Mouse (Mus musculus) spleen, embryonic (tissue): ENCODE measurements around the gene Uxt.

Experiments used
- CTCF ChIA-PET: fragments of 350-600 bp; sonication (Branson Sonifier 250); formaldehyde crosslinking; loops from one replicate; lab custom pipeline; 2022; lab: Charles Lee

Uxt gene

DNA sequence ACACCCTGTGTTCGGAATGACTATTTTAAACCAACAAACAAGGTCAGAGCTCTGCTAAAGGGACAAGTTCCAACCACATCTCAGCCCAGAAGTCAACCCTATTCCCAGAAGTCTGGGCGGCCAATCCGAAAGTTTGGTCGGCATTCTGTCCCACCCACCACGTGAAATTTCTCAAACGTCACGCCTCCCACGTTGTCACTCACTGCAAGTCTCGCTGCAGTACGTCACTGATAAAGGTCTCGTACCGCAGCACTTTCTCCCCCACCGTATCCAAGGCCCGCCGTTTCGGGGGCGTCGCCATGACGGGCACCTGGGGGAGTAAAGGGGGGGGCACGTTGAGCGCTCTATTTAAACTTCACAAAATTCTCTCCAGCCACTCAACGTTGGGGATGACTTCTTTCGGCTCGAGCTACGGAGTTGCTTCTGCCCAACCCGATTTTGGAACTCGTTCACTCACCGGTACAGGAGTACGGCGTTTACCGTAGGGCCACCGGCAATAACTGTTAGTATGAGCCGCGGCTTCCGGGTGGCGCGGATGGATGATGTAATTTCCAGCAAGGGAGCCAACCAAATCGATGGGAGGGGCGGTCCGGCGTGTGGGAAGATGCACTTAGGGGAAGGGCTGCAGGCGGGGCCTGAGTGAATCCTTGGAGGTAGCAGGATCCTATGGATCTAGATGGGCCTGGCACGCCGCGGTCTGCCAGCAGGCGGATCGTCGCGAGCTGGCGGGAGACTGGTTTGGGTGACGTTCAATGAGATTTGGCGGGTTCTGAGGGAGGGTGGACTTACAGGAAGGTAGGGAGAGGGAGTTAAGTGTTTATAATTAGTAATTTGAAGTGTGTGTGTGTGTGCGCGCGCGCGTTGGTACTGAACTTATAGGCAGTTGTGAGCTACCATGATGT lies at the start of gene Uxt:
Gene Uxt (minus strand): TSS at position 541 of the 902 bp plus-strand sequence.
- CTCF ChIA-PET = no interaction called here

DNA sequence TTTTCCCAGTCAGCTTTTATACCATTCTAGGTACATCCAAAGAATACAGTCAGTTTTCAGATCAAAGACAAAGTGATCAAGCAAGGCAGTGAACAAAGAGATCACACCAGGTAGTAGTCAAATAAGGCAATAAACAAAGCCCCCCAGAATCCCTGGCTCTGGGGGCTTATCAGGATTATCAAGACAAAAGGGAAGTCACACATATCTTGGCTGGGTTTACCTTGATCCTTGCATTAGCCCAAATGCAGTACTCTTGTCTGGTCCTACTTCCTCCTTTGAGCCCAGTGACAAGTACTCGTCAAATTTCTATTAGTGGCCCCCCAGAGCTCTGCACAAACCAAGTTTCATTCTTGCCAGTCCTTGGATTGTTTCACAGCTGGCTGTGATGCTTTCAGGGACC lies 19.1 kb upstream of the Uxt start:
- CTCF ChIA-PET = no interaction called here

DNA sequence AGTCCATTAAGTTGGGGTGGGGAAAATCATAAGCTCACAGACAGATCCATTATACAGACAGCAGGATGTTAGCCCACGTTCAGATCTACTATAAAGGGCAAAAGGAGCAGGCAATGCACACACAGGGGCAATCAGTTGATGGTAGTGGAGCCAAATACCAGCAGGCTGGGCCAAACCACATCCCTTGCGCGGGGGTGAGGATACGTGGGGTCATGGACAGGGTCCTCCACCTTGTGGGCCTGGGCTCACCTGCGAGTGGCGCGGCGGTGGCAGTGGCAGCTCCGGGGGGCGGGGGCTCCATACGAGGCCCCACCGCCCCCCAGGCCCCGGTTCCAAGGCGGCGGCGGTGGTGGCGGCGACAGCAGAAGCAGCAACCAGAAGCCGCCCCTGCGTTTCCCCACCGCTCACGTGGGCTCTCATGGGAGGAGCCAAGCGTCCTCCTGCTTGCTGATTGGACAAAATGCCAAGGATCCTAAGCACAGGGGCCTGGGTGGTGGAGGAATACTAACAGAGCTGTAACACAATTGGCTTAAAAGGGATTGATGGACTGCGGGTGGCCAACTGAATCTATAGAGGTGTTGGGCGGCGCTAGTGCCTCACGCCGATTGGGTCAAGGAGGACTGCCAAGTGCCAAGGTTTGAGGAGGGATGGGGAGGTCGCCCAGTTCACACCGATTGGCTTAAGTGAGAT lies 11.5 kb downstream of the Uxt start, which contains the start of gene Elk1:
Gene Elk1 (minus strand): TSS at position 418 of the 690 bp plus-strand sequence.
- CTCF ChIA-PET = interaction anchor here (0.5 kb wide), 1 partner anchor 122 kb away, joined by 3 read pairs; no protein-coding TSS in a partner anchor

DNA sequence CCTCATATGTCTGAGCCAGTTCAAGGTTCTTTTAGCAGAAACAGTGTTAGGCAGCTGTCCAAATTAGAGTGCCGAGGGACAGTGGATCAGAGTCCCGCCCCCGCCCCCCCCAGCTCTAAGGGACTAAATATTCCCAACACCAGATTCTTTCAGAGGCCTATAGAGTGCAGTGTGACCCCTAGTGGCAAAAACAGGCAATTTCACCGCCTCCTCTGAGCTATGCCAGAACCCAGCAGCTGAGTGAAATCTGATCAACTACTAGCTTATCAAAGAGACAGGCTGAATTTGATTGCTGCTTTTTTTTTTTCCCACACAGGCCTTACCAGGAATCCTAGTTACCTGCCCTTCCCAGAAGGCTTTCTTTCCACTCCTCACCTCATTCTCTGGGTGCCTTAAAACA lies 15.8 kb downstream of the Uxt start:
- CTCF ChIA-PET = no interaction called here

DNA sequence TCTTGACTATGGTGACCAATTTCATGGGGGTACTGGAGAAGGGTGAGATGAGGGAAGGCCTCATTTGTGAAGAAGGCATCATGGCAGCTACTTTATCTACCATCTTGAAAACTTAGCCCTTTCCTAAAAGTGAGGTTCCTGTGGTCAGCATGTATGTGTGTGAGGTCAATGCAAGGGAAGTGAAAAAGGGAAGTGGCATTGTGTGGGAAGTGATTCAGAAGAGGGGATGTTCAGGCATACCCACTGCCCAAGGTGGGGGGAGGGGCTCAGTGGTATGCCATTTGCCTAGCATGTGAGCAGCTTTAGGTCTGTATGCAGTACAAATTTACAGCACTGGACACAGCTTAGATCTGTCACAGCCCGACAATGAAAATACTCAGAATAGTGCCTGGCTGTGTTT lies 29.9 kb downstream of the Uxt start:
- CTCF ChIA-PET = no interaction called here

DNA sequence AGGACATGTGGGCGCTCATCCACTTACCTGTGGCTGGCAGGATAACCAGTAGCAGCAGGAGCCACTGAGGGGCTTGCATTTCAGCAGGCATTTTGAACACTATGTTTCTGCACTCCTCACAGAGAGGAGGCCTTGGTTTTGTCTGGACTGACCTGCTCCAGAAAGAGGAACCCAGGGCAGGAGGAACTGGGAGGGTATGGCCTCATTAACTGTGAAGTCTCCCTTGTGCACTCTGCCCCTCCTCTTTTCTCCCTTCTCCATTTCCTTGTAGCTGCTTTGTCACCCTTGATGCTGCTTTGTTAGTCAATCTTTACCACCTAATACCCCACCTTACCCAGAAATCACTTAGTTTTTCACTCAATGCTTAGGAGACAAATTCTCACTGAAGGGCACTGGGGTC lies 30.5 kb downstream of the Uxt start, which contains the start of gene Cfp:
Gene Cfp (minus strand): TSS at position 192 of the 400 bp plus-strand sequence.
- CTCF ChIA-PET = no interaction called here

DNA sequence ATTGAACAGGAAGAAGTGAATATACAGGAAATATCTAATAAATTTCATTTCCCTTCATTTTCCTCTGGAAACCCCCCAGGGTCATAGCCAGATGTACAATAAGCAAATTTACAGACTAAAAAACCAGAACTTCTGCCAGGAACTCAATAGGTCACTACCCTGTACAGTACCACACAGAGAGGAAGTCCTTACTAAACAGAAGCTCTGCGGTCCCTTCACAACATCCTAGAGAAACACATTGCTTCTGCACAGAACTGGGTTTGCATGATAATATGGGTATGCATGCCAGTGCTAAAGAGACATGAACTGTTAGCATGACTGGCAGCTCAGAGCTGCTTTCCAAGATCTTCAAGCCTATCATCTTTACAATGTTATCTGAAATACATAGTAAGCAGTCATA lies 32.0 kb downstream of the Uxt start:
- CTCF ChIA-PET = no interaction called here

DNA sequence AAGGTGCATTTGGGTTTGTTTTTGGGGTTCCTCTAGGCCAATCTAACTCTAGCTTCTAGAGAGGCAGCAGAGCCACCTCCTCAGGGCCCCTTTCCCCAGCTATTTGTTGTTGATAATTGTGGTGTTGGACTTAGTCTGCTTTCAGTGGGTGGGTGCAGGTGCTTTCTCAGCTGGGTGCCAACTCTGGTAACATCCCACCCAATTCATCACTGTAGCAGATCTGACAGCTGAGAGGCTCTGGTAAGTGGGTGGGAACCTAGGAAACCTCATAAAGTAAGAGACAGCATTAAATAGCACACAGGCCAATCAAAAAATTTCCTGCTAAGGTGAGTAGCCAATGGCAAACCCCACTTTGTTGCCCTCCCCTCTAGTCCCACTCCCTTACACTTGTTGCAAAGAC lies 36.8 kb downstream of the Uxt start:
- CTCF ChIA-PET = no interaction called here

DNA sequence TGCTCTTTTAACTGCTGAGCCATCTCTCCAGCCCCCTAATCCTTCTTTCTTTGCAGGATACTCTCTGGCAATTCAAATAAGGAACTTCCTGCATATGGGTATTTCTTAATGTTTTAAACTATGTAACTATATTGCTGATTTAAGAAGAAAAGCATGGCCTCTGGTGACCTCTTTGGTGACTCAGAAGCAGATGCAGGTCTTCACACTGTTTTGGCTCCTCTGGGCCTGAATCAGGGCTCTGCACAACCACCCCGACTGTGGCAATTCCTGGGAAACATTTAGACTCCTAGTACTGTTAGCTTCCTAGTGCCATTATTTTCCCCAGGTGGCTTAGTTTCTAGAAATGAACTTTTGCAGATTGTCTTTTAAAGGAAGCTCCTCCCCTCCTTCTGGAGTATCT lies 38.3 kb downstream of the Uxt start:
- CTCF ChIA-PET = no interaction called here

DNA sequence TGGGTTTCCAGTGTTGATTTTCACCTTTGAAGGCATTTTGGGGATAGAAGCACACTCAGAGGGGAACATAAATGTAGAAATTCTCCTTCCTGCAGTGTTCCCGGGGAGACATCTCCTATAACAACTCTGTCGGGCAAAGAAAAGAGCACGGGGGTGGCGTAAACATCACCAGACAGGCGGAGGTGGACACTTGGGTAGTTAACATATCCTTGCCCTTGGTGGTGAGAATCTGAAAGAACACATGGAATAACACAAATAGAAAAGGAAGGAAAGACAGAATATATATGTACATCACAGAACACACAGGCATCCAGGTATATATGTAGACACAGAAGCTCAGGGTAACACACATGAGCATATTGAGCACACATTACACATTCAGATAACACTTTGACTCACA lies 40.5 kb downstream of the Uxt start:
- CTCF ChIA-PET = no interaction called here

DNA sequence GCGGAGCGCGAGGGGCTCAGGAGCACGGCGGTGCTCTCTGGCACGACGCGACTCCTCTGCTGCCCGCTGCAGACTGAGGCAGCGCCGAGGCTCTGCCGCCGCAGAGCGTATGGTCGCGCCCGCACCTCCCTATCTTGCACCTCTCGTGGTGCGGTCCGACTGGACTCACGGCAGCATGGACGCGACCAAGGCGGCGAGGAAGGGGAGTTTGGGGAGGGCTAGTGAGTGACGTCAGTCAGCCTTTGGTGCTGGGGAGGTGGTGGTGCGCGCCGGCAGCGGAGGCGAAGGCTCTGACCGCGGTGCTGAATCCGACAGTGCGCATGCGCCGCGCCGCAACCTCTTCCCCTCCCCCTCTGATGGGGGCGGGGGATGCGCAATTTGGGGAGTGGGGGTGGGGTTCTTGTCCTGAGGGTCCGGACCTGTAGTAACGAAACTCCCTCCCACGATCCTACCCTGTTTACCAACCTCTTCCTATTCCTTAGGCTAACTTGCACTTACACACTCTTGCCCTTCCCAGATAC lies 40.9 kb downstream of the Uxt start, which contains the start of gene Syn1:
Gene Syn1 (minus strand): TSS at position 161 of the 521 bp plus-strand sequence.
- CTCF ChIA-PET = no interaction called here

DNA sequence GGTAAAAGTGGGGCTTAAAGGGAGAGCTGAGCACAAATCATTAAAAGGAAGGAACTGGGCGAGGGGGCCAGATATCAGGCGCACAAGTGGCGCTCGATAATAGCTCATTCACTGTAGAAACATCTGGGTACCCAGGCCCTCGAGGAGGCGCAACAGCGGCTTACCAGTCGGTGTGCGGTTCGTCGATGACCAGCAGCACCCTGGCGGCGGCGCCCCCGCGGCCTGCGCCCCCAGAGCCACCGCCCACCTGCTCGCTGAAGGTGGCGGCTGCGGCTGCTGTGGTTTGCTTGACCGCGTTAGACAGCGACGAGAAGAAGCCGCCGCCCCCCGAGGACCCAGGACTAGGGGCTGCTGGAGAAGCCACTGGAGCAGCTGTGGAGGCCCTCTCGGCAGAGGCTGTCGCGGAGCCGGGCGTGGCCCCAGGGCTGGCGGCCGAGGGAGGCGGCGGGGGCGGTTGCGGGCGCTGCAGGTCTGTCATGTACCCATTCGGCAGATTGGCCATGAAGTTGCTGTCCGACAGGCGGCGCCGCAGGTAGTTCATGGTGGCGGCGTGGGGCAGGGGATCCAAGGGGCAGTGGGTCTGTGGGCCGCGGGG lies 41.5 kb downstream of the Uxt start:
- CTCF ChIA-PET = no interaction called here

DNA sequence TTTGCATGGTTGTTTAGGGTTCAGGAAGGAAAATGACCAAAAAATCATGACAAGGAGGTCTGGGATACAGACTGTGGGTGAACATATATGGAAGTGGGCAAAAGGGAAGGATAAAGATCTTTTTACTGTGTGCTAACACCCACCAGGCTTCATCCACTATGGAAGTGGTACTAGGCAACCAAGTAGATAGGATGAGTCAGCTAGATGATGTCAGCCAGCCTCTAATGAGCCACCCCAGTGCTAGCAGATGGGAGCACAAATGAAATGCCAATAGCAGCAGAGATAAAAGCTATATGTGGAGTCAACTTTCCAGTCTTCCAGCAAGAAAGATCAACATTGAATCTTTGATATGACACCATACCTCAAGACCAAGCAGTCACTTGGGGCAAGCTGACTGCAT lies 46.7 kb downstream of the Uxt start:
- CTCF ChIA-PET = no interaction called here

DNA sequence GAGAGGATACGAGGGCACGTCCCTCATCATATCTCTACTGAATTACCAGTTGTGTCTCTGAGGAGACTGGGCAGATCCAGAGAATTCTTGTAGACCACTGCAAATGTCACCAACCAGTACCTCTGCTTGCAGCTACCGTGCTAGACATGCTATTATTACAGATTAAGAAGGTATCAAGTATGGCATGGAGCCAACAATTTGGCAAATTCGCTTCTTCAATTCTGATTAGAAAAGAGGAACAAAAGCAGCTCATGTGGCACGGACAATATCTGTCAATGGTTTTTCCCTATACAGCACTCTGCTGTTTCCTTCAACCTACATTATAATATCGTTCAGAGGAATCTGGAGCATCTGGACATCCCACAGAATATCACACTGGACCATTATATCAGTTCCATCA lies 48.1 kb downstream of the Uxt start:
- CTCF ChIA-PET = no interaction called here

DNA sequence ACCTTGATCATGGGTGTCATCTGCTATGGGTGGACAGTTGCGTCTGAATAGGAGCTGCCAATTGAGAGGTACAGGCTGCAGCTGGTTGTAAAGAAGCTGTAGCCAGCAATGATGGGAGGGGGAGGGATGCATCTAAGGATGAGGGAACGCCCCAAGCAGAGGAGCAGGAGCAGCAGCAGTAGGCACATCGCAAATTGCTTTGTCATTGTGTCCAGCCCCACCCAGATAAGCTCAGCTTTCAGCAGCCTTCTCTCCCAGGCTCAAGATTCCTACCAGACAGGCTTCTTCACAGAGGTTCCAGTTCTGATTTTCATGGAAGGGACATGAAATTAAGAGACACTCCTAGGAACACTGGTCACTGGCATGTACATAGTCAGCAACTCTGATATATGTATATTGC lies 51.7 kb downstream of the Uxt start:
- CTCF ChIA-PET = no interaction called here
